Mouse (Mus musculus) embryonic facial prominence, embryonic 14.5 days (tissue): ENCODE results near the gene Mmgt2. TPM values are rescaled to one million over a fixed set of nuclear protein-coding genes. Genes with fewer than 3 reads are reported as not detected.
A peak's percentile ranks its signal among the peaks of the same experiment; 100 is the strongest.

Source experiments
- ATAC-seq: fragments of 200-750 bp; cut with Nextera tagmentation; 2 replicates; pipeline ENCODE4 v1.8.0; 2017; ENCODE audit warnings: low read depth, moderate number of reproducible peaks, moderate TSS enrichment
- DNase-seq: peaks from one replicate; pipeline ENCODE4 v3.0.0-alpha.2; 2015; ENCODE audit warnings: low spot score
- H3K27ac ChIP-seq: fragments of 300-500 bp; sonication (generic); replicated peaks from 2 replicates; pipeline ENCODE4 v1.5.1; 2014; ENCODE audit warnings: low read depth, mild to moderate bottlenecking, low read length, moderate library complexity
- H3K27me3 ChIP-seq: fragments of 300-500 bp; sonication (generic); replicated peaks from 2 replicates; pipeline ENCODE4 v1.6.1; 2014; ENCODE audit warnings: low read length; ENCODE audit not compliant: control insufficient read depth, insufficient read depth
- H3K36me3 ChIP-seq: fragments of 300-500 bp; sonication (generic); 2 replicates; pipeline ENCODE4 v1.6.1; 2014; ENCODE audit warnings: low read length, mixed read lengths; ENCODE audit not compliant: control insufficient read depth, insufficient read depth
- H3K4me1 ChIP-seq: fragments of 300-500 bp; sonication (generic); 2 replicates; pipeline ENCODE4 v1.6.1; 2014; ENCODE audit warnings: antibody characterized with exemption, low read length; ENCODE audit not compliant: control insufficient read depth, insufficient read depth
- H3K4me2 ChIP-seq: fragments of 300-500 bp; sonication (generic); 2 replicates; pipeline ENCODE4 v1.6.1; 2014; ENCODE audit warnings: low read depth, mild to moderate bottlenecking, low read length, moderate library complexity, mixed read lengths
- H3K4me3 ChIP-seq: fragments of 300-500 bp; sonication (generic); 2 replicates; pipeline ENCODE4 v1.5.1; 2014; ENCODE audit warnings: low read depth, mild to moderate bottlenecking, low read length
- H3K9ac ChIP-seq: fragments of 300-500 bp; sonication (generic); 2 replicates; pipeline ENCODE4 v1.6.1; 2014; ENCODE audit warnings: low read depth, mild to moderate bottlenecking, low read length, moderate library complexity, mixed read lengths
- H3K9me3 ChIP-seq: fragments of 300-500 bp; sonication (generic); 2 replicates; pipeline ENCODE4 v1.6.1; 2016; ENCODE audit warnings: low read length; ENCODE audit not compliant: control insufficient read depth
- WGBS: fragments of 180-500 bp; shearing (Covaris S2); extraction: QIAGEN DNeasy Blood & Tissue Kit; methylation state at CpG from one replicate; pipeline ENCODE4 v1.1.7; 2014; 5-methylcytosine and 5-hydroxymethylcytosine counted together
- polyA plus RNA-seq: library from polyadenylated mRNA; unstranded; fragments of >200 nt; fragmentation: Nextera tagmentation; extraction: Ambion mirVana; gene quantifications from 2 replicates; pipeline ENCODE4 v1.2.1, GENCODE M21; 2014

Mmgt2 gene
- polyA plus RNA-seq, 1 experiment from 2014 or later, result 48.4 TPM

GRCm38 (mm10) chr11:62669471-62669870, 21.0 kb downstream of the Mmgt2 start:
- Histone ChIP-seq H3K4me3 (no peak overlapping the region), H3K9ac (no peak overlapping the region), H3K9me3 (no peaks in the 10 kb centered on the region), H3K27me3 (no peaks in the 10 kb centered on the region), H3K4me1 (no peaks in the 10 kb centered on the region), H3K4me2 (no peak overlapping the region), H3K27ac (no peak overlapping the region), H3K36me3 (peaks cover 23% of the 10 kb centered on the region)
- WGBS, result 57% methylated on average over 12 of the region's 12 CpGs
- ATAC-seq (no peak), DNase-seq (peak; percentile 13)

GRCm38 (mm10) chr11:62670006-62670405, 21.5 kb downstream of the Mmgt2 start:
- no peaks in the 10 kb centered on the region for H3K27me3 ChIP-seq
- no peak overlapping the region for H3K27ac ChIP-seq
- peaks cover 18% of the 10 kb centered on the region for H3K36me3 ChIP-seq
- no peaks in the 10 kb centered on the region for H3K4me1 ChIP-seq
- no peak overlapping the region for H3K4me2 ChIP-seq
- ATAC-seq, result no peak
- no peak overlapping the region for H3K4me3 ChIP-seq
- peak; percentile 29 for DNase-seq
- 73% methylated on average over 6 of the region's 6 CpGs for WGBS
- no peak overlapping the region for H3K9ac ChIP-seq
- H3K9me3 ChIP-seq, result no peaks in the 10 kb centered on the region

- H3K36me3 ChIP-seq, result no peaks in the 10 kb centered on the region
- peak; percentile 96 for ATAC-seq
- 16% methylated on average over 17 of the region's 17 CpGs for WGBS
- no peak overlapping the region for H3K27ac ChIP-seq
- DNase-seq, result peak; percentile 95
- no peaks in the 10 kb centered on the region for H3K4me1 ChIP-seq
- no peaks in the 10 kb centered on the region for H3K9me3 ChIP-seq
- no peaks in the 10 kb centered on the region for H3K27me3 ChIP-seq
- H3K9ac ChIP-seq, result peak overlapping the region; percentile 56
- H3K4me2 ChIP-seq, result peak overlapping the region; percentile 58
- peak overlapping the region; percentile 24 for H3K4me3 ChIP-seq
Measured at GRCm38 (mm10) chr11:62675480-62676289, 27.2 kb downstream of the Mmgt2 start.

DNA sequence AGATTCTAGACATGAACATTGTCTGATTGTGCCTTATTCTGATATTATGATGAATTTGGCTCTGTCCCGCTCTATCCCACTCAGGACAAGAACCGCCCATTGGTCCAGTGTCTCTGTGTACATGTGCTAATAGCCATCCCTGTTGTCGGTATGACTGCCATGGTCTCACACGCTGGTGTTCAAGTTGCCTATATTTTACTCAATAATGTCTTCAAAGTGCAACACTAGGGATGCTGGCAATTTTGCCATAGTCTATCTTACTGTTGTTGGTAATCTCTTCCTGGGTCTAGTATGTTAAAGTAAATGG, 27.8 kb downstream of the Mmgt2 start:
- H3K9ac ChIP-seq, result no peak overlapping the region
- H3K4me1 ChIP-seq, result no peaks in the 10 kb centered on the region

DNA sequence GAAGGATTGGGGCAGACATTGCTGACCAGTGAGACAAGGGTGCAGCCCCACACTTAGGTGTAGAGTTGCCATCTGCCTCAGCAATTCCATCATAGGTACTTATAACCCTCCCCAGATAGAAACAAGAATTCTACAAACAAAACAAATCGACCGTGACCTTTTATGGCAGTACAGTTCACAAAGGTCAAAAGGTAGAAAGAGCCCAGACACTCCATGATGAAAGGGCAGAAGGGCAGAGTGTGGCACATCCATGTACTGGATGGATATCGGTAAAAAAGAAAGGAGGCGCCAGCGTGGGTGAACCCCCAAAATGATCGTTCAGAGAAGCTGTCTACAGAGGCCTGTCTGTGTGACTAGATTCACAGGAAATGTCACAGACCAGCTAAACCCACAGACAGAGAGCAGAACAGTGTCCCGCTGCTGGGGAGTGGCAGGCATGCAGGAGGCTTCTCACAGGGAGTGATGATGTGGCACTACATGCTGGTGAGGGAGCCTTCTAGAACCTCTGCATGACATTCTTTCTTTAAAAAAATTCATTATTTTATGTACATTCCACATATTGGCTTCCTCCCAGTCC, 30.4 kb downstream of the Mmgt2 start:
- no peak overlapping the region for H3K9ac ChIP-seq
- H3K27me3 ChIP-seq, result no peaks in the 10 kb centered on the region
- ATAC-seq, result no peak
- no peak overlapping the region for H3K27ac ChIP-seq
- no peak for DNase-seq
- no peaks in the 10 kb centered on the region for H3K4me1 ChIP-seq
- H3K36me3 ChIP-seq, result no peaks in the 10 kb centered on the region
- H3K4me3 ChIP-seq, result no peak overlapping the region
- 77% methylated on average over 7 of the region's 7 CpGs for WGBS
- no peaks in the 10 kb centered on the region for H3K9me3 ChIP-seq
- no peak overlapping the region for H3K4me2 ChIP-seq

More for the DNA sequence above, 27.8 kb downstream of the Mmgt2 start:
- DNase-seq (no peak), ATAC-seq (no peak)
- Histone ChIP-seq H3K36me3 (no peaks in the 10 kb centered on the region), H3K27me3 (no peaks in the 10 kb centered on the region), H3K9me3 (no peaks in the 10 kb centered on the region), H3K4me3 (no peak overlapping the region), H3K27ac (no peak overlapping the region), H3K4me2 (no peak overlapping the region)
- WGBS, result 87% methylated on average over 4 of the region's 4 CpGs

GRCm38 (mm10) chr11:62679954-62680353, 31.5 kb downstream of the Mmgt2 start:
- 79% methylated on average over 4 of the region's 4 CpGs for WGBS
- H3K9ac ChIP-seq, result no peak overlapping the region
- H3K36me3 ChIP-seq, result no peaks in the 10 kb centered on the region
- no peaks in the 10 kb centered on the region for H3K4me1 ChIP-seq
- H3K9me3 ChIP-seq, result no peaks in the 10 kb centered on the region
- H3K27me3 ChIP-seq, result no peaks in the 10 kb centered on the region
- DNase-seq (no peak), ATAC-seq (no peak)
- H3K4me3 ChIP-seq, result no peak overlapping the region
- H3K27ac ChIP-seq, result no peak overlapping the region
- no peak overlapping the region for H3K4me2 ChIP-seq

DNA sequence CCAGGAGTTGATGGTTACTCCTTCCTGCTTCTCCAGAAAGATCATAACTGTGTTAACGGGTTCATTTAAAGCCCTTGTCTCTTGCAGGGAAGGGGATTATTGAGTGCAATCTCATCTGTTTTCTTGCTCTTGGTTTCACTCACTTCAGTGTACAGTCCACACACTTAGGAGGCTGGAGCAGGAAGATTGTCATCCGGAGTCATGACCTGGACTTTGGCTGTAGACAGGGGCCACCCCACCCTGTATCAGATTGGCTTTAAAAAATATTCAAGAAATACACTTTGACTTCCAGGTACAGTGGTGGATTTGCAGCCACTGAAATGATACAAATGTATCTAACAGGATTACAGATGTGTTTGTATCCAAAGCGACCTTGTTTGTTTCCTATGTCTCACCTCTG, 43.1 kb downstream of the Mmgt2 start:
- 83% methylated on average over 3 of the region's 3 CpGs for WGBS
- no peaks in the 10 kb centered on the region for H3K27me3 ChIP-seq
- DNase-seq (no peak), ATAC-seq (no peak)
- no peaks in the 10 kb centered on the region for H3K36me3 ChIP-seq
- H3K27ac ChIP-seq, result no peak overlapping the region
- H3K4me2 ChIP-seq, result no peak overlapping the region
- no peaks in the 10 kb centered on the region for H3K4me1 ChIP-seq
- no peak overlapping the region for H3K9ac ChIP-seq
- no peaks in the 10 kb centered on the region for H3K9me3 ChIP-seq
- H3K4me3 ChIP-seq, result no peak overlapping the region

DNA sequence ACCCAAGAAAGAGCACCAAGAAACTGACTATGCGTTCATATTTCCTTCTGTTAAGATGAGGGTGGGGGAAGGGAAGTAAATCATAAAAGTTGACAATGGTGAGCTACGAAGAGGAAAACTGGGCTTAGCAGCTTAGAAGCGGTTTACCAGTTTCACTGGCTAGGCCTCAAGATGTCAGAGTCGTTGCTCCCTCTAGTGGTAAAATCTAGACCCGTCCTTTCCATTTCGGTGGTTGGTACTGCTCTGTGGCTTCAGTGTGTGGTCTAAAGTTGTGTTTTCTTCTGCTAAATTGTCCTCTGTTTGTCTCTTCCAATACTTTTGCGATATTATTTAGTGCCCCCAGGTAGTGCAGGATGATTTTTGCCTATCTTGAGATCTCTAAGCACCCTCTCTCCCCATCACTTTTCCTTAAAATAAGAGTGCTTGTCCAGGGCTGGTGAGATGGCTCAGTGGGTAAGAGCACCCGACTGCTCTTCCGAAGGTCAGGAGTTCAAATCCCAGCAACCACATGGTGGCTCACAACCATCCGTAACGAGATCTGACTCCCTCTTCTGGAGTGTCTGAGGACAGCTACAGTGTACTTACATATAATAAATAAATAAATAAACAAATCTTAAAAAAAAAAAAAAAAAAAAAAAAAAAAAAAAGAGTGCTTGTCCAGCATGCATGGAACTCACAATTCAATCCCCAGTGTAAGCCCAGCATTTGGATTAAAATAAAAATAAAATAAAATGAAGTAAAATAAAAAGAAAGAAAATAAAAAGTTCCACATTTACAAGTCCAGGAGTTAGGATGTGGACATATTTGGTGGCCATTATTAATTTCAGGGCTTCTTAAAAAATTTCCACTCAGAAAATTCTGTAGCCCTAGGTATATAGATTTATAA, 45.1 kb downstream of the Mmgt2 start:
- Histone ChIP-seq H3K4me3 (no peak overlapping the region), H3K9me3 (no peaks in the 10 kb centered on the region), H3K9ac (no peak overlapping the region), H3K36me3 (no peaks in the 10 kb centered on the region), H3K4me1 (no peaks in the 10 kb centered on the region), H3K27ac (no peak overlapping the region), H3K27me3 (no peaks in the 10 kb centered on the region), H3K4me2 (no peak overlapping the region)
- 19% methylated on average over 9 of the region's 11 CpGs for WGBS
- DNase-seq (peak; percentile 92), ATAC-seq (peak; percentile 91)
